Mouse (Mus musculus) layer of hippocampus, postnatal 10 days (tissue): ENCODE measurements around the gene 4930435E12Rik. TPM values are rescaled to one million over a fixed set of nuclear protein-coding genes. Genes with fewer than 3 reads are reported as not detected.

Source experiments
- DNase-seq, 2 experiments: peaks; one replicate each; pipeline ENCODE4 v3.0.0; 2021; ENCODE audit warnings: low spot score in 2 of 2
- total RNA-seq, 2 experiments: library from RNA; stranded (reverse); gene quantifications; 2 replicates each; pipeline ENCODE4 v1.2.3; 2021

The 4930435E12Rik gene
- total RNA-seq, 2 experiments from 2014 or later: not detected

GRCm38 (mm10) chr16:38769529-38769928 lies 59.0 kb downstream of the 4930435E12Rik start:
- no peak for DNase-seq

- no peak for DNase-seq
These were observed 60.2 kb downstream of the 4930435E12Rik start for GRCm38 (mm10) chr16:38768386-38768785.

DNA sequence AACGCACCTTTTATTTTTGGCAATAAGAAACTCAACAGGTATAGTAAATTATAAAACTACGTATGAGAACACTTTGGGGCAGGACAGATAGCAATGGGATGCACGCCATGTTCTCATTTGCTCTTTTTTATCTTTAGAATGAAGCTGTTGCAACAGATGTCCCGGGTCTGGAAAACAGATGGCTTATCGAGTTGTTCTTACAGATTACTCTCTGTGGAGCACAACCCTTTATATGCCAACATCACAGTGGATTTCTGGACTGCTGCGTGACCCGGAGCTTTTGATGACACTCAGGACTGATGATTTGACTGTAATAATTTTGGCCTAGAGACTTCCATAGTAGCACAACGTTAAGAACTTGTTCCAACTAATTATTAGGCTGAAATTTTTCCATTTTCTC lies 60.8 kb downstream of the 4930435E12Rik start:
- peak in 1 of 2 experiments; percentile 39 for DNase-seq

DNA sequence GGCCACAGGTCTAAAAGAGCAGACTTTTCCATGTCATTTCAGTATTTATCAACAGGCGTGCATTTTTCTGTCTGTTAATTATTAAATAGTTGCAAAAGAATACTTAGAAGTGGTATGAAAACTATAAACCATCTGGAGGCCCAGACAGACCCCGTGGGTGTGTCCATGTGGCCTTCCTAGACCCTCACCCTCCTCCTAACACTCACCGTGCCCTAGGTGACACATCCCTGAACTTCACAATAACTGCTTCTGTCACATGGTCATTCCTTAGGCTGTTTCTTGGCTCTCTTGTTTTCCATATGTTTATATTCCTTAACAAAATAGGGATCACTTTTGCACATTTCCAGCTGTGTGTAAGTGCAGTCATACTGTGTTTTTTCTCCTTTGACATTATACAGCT lies 61.9 kb downstream of the 4930435E12Rik start:
- DNase-seq: no peak

GRCm38 (mm10) chr16:38763508-38763907 lies 65.0 kb downstream of the 4930435E12Rik start:
- DNase-seq: no peak

GRCm38 (mm10) chr16:38762401-38762800 lies 66.1 kb downstream of the 4930435E12Rik start:
- DNase-seq: no peak

Other genes starting within 250 kb of the 4930435E12Rik start
- 10 to 100 TPM; 21.1 to 24.2 TPM for gene Arhgap31, start 115.5 kb downstream of the 4930435E12Rik start, total RNA-seq
- 10 to 100 TPM; 27.7 to 31.2 TPM for gene B4galt4, start 86.5 kb downstream of the 4930435E12Rik start, total RNA-seq
- under 1 TPM; 0.30 to 0.80 TPM for gene Upk1b, start 28.4 kb downstream of the 4930435E12Rik start, total RNA-seq
- 10 to 100 TPM; 26.1 to 27.7 TPM for gene Igsf11, start 63.9 kb upstream of the 4930435E12Rik start, total RNA-seq